Mouse (Mus musculus): Measurements from ENCODE around the gene Ccdc136. TPM values are rescaled to one million over a fixed set of nuclear protein-coding genes. Genes with fewer than 3 reads are reported as not detected.

The Ccdc136 gene
- polyA plus RNA-seq, 1 experiment from 2014 or later: 29.8 TPM

DNA sequence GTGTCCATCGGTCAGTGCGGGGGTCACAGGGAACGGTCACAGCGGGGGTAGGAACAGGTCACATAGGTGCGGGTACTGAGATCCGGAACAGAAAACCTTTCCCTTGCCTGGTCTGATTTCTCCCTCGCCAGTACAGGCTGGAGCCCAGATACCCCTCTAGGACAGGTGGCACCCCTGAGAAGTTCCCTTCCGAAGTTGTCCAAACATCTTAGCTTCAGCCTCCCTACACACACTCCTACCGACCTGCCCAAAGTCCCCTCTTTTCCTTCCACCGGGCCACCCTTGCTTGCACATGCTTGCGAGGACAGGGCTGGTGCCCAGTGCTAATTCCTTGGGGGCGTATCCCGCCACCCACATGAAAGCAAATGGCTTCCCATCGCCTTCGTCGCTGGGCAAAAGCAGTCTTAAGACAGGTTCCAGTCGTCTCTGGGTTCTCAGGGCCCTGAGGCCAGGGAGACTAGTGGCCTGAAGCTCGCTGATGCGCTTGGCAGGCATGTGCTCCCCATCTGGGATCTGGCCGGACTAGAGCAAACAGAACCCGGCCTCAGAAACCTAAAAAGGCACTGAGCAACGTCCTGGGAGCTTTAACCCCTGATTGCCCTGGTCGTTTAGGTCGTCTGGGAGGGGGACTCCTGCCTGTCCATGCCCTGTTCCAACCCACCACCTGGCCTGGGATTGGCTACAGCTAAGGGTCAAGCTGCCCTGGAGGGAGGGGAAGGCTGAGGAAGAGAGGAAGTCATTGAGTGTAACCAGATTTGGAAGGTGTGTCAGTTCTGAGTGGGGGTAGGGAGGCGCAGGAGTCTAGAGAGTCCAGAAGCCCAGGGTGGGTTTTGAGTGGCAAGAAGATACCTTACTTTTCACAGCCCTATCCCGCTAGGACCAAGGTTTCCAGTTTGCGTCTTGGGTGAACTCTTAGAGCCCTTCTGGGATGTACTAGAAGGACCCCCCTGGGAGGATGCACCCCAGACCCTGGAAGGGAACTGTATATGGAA is 38.0 kb downstream of the Ccdc136 start:
- Histone ChIP-seq H3K4me1 (peaks cover 65% of the 10 kb centered on the region), H3K4me3 (peak overlapping the region; percentile 66), H3K27ac (peak overlapping the region; percentile 87), H3K9me3 (replicated peaks) (no peaks in the 10 kb centered on the region), H3K36me3 (peaks cover 2% of the 10 kb centered on the region; the same call in 1 of the 2 replicates), H3K27me3 (ENCODE audit: low read depth, poor library complexity, severe bottlenecking) (peaks cover 49% of the 10 kb centered on the region)
- 2% methylated on average over 27 of the region's 27 CpGs for WGBS
- DNase-seq (ENCODE audit: low spot score): peak; percentile 74

DNA sequence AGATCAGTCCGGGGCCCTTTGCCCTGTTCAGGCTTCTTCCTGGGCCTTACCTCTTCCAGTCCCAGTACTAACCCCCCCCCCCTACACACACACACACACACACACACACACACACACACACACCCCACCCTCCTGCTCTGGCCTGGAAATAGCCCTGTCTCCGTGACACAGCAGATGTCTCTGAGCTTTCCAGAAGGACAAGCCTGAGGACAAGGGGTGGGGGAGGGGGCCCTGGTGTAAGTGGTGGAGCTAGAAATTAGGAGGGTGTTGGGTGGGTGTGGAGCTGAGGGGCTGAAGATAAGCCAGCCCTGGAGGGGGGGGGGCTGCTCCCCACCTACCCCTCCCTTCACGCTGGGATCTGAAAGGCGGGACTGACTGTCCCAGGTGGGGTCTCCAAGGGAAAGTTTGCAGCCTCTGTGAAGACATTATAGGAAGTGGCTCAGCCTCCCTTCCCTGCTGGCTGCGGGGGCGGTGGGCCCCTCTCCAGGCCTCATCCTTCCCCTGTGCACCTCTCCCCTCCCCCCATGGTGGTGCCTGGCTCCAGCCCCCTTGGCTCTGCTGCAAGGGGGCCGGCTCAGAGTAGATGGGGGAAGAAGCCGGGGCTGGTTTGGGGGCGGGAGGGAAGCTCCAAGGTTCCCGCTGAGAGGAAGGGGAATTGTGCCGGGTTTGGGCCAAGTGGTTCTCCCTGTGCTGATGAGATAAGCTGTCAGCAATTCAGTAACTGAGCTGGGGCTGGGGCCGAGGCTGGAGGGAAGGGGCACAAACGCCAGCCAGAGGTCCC is 39.0 kb downstream of the Ccdc136 start:
- H3K27me3 ChIP-seq (ENCODE audit: low read depth, poor library complexity, severe bottlenecking): peaks cover 49% of the 10 kb centered on the region
- H3K4me3 ChIP-seq: peak overlapping the region; percentile 66
- peaks cover 65% of the 10 kb centered on the region for H3K4me1 ChIP-seq
- no peaks in the 10 kb centered on the region for H3K9me3 ChIP-seq (replicated peaks)
- peaks cover 2% of the 10 kb centered on the region; the same call in 1 of the 2 replicates for H3K36me3 ChIP-seq
- peak; percentile 60 for DNase-seq (ENCODE audit: low spot score)
- WGBS: 1% methylated on average over 13 of the region's 13 CpGs
- peak overlapping the region; percentile 87 for H3K27ac ChIP-seq

DNA sequence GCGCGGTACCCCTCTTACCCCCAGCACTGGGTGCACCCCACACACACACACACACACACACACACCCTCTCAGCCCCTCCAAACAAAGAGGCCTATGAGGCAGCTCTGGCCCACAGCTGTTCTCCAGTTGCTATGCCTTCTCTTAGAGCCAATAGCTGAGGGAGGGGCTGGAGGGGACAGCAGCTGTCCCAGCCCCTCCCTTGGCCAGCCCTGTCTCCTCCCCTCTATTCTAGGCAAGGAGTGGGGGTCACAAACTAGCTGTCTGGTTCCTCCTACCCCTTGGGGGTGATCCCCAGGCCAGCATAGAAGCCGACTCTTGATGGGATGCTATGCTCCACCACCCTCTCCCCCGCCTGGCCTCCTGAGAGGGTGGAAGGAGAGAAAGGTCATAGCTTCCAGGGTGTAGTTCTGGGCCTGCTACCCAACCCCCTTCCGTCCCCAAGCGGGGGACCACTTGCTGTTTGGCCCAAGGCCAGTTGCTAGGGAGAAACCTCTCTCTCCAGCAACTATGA is 39.9 kb downstream of the Ccdc136 start:
- peaks cover 2% of the 10 kb centered on the region; the same call in 1 of the 2 replicates for H3K36me3 ChIP-seq
- peak overlapping the region; percentile 87 for H3K27ac ChIP-seq
- DNase-seq (ENCODE audit: low spot score): peak; percentile 53
- H3K9me3 ChIP-seq (replicated peaks): no peaks in the 10 kb centered on the region
- peaks cover 60% of the 10 kb centered on the region for H3K4me1 ChIP-seq
- WGBS: 6% methylated on average over 6 of the region's 6 CpGs
- peak overlapping the region; percentile 66 for H3K4me3 ChIP-seq
- H3K27me3 ChIP-seq (ENCODE audit: low read depth, poor library complexity, severe bottlenecking): peaks cover 41% of the 10 kb centered on the region

DNA sequence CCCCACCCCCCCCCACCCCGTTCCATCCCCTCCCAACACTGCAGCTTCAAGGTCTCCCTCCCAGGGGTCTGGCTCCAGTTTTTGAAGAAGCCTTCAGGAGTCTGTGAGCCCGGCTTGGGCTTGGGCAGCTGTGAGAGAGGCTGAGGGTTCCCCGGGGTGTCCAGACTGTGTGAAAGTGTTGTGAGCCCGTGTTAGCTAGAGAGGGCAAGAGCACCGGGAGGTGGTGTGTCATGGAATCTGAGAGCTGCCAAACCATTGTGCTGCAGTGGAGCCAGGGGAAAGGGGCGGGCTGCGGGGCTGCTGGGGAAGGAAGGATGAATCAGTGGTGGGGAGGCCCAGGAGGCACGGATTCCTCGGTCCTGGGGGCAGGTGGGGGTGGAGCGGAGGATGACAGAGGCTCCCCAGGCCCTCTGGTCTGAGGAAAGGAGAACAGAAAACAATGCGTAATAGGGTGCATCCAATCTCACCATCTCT is 40.4 kb downstream of the Ccdc136 start:
- 10% methylated on average over 11 of the region's 11 CpGs for WGBS
- Histone ChIP-seq H3K9me3 (replicated peaks) (no peaks in the 10 kb centered on the region), H3K27ac (peak overlapping the region; percentile 87), H3K27me3 (ENCODE audit: low read depth, poor library complexity, severe bottlenecking) (peaks cover 36% of the 10 kb centered on the region), H3K36me3 (peaks cover 6% of the 10 kb centered on the region; the same call in 1 of the 2 replicates), H3K4me3 (peak overlapping the region; percentile 66), H3K4me1 (peaks cover 55% of the 10 kb centered on the region)
- peak; percentile 42 for DNase-seq (ENCODE audit: low spot score)

DNA sequence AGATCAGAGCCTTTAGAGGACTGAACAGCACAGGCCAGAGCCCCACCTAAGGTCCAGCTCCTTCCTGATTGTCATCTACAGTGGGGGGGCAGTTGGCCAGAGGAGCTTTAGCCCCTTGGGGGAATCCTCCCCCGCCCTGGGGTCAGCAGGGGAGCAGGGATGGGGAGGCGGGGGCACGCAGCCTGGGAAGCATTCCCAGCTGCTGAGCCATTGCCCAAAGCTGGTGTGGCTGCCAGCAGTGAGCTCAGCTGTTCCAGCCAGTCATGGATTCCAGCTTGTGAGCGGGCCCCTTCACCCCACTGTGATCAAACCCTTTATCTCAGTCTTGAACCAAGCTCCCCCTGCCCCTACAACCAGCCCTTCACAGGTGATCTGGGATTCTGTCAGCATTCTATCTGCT is 43.1 kb downstream of the Ccdc136 start:
- peaks cover 20% of the 10 kb centered on the region; the same call in 1 of the 2 replicates for H3K36me3 ChIP-seq
- peaks cover 8% of the 10 kb centered on the region for H3K27me3 ChIP-seq (ENCODE audit: low read depth, poor library complexity, severe bottlenecking)
- no peak for DNase-seq (ENCODE audit: low spot score)
- H3K9me3 ChIP-seq (replicated peaks): no peaks in the 10 kb centered on the region
- H3K4me3 ChIP-seq: no peak overlapping the region
- 81% methylated on average over 4 of the region's 4 CpGs for WGBS
- no peak overlapping the region for H3K27ac ChIP-seq
- peaks cover 28% of the 10 kb centered on the region for H3K4me1 ChIP-seq

DNA sequence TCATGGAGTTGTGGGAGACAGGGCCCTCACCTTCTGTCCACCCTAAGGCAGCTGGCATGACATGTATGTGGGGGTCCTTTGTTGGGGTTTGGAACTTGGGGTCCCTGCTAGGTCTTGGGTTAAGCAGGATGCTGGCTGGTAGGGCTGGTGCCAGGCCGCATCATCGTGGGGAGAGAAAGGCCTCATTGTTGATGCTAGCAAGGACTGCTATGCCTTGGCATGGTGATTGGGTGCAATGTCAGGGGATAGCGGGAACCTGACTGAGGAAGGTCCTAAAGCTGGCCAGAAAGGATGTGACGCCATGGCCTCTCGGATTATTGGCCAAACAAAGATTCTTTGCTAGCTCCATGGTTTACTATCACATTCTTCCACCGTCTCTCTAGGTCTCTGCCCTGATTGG is 43.7 kb downstream of the Ccdc136 start:
- no peak for DNase-seq (ENCODE audit: low spot score)
- Histone ChIP-seq H3K9me3 (replicated peaks) (no peaks in the 10 kb centered on the region), H3K4me3 (no peak overlapping the region), H3K27ac (no peak overlapping the region), H3K4me1 (peaks cover 23% of the 10 kb centered on the region), H3K36me3 (peaks cover 23% of the 10 kb centered on the region; the same call in 1 of the 2 replicates), H3K27me3 (ENCODE audit: low read depth, poor library complexity, severe bottlenecking) (peaks cover 3% of the 10 kb centered on the region; the same call in 1 of the 2 replicates)
- WGBS: 95% methylated on average over 6 of the region's 6 CpGs

DNA sequence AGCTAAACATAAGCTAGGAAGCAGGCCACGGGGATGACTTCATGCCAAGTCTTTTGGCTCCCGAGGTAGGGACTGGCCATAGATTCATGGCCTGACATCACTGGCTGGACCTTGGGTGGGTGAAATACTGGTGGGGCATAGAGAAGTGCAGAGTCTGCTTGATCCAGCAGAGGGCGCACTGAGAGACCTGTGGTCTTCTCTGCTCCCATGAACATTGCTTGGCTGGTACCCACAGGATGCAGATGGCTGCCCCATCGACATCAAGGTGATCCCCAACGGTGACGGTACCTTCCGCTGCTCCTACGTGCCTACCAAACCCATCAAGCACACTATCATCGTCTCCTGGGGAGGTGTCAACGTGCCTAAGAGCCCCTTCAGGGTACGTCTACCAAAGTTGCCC is 48.7 kb downstream of the Ccdc136 start:
- DNase-seq (ENCODE audit: low spot score): peak; percentile 61
- no peaks in the 10 kb centered on the region for H3K4me1 ChIP-seq
- no peaks in the 10 kb centered on the region for H3K9me3 ChIP-seq (replicated peaks)
- no peak overlapping the region for H3K4me3 ChIP-seq
- no peak overlapping the region for H3K27ac ChIP-seq
- H3K27me3 ChIP-seq (ENCODE audit: low read depth, poor library complexity, severe bottlenecking): no peaks in the 10 kb centered on the region
- 71% methylated on average over 11 of the region's 11 CpGs for WGBS
- H3K36me3 ChIP-seq: peaks cover 68% of the 10 kb centered on the region

DNA sequence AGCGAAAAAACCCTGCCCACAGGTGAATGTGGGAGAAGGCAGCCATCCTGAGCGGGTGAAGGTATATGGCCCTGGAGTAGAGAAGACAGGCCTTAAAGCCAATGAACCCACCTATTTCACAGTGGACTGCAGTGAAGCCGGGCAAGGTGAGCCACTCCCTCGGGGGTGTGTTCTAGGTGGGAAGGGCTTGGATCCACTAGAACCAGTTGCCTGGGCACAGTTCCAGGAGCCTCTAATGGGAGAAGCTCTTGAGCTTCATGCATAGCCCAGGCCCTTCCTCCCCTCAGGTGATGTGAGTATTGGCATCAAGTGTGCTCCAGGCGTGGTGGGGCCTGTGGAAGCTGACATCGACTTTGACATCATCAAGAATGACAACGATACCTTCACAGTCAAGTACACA is 49.2 kb downstream of the Ccdc136 start:
- no peaks in the 10 kb centered on the region for H3K4me1 ChIP-seq
- no peak for DNase-seq (ENCODE audit: low spot score)
- H3K27me3 ChIP-seq (ENCODE audit: low read depth, poor library complexity, severe bottlenecking): no peaks in the 10 kb centered on the region
- no peak overlapping the region for H3K4me3 ChIP-seq
- H3K36me3 ChIP-seq: peaks cover 68% of the 10 kb centered on the region
- no peak overlapping the region for H3K27ac ChIP-seq
- H3K9me3 ChIP-seq (replicated peaks): no peaks in the 10 kb centered on the region
- WGBS: 91% methylated on average over 7 of the region's 7 CpGs

DNA sequence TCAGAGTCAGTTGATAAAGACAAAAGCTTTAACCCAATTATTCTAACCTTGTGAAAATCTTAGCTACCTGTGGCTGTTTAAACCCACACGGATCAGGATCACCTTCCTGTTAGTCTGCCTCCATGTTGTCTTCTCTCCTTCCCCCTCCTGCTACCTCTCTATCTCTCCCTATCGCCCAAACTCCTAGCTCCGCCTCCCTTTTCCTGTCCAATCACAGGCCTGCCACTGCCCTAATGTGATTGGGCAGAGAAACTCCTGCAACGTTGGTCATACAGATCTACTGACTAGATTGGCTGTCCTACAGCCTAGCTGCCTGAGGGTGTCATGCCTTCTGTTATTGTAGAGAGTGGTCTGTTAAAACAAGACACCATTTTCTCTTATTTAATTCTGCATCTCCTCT is 53.7 kb downstream of the Ccdc136 start:
- no peak overlapping the region for H3K4me3 ChIP-seq
- no peaks in the 10 kb centered on the region for H3K9me3 ChIP-seq (replicated peaks)
- 30% methylated on average over 4 of the region's 4 CpGs for WGBS
- no peaks in the 10 kb centered on the region for H3K4me1 ChIP-seq
- H3K27ac ChIP-seq: no peak overlapping the region
- DNase-seq (ENCODE audit: low spot score): no peak
- H3K36me3 ChIP-seq: peaks cover 82% of the 10 kb centered on the region
- no peaks in the 10 kb centered on the region for H3K27me3 ChIP-seq (ENCODE audit: low read depth, poor library complexity, severe bottlenecking)

DNA sequence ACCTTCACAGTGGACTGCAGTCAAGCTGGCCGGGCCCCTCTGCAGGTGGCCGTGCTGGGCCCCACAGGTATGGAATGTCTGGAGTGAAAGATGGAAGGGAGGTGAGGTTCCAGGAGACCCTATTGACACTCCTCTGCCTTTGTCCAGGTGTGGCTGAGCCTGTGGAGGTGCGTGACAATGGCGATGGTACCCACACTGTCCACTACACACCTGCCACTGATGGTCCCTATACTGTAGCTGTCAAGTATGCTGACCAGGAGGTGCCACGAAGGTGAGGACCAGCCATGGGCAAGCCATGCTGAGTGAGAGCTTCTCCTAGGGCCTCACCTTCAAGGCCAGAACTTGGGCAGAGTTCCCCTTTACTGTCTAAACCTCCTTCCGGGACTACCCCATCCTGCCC is 54.6 kb downstream of the Ccdc136 start:
- H3K9me3 ChIP-seq (replicated peaks): no peaks in the 10 kb centered on the region
- H3K27me3 ChIP-seq (ENCODE audit: low read depth, poor library complexity, severe bottlenecking): no peaks in the 10 kb centered on the region
- no peaks in the 10 kb centered on the region for H3K4me1 ChIP-seq
- no peak overlapping the region for H3K27ac ChIP-seq
- no peak overlapping the region for H3K4me3 ChIP-seq
- peaks cover 75% of the 10 kb centered on the region for H3K36me3 ChIP-seq
- 98% methylated on average over 6 of the region's 6 CpGs for whole genome bisulfite sequencing
- DNase-seq (ENCODE audit: low spot score): no peak

DNA sequence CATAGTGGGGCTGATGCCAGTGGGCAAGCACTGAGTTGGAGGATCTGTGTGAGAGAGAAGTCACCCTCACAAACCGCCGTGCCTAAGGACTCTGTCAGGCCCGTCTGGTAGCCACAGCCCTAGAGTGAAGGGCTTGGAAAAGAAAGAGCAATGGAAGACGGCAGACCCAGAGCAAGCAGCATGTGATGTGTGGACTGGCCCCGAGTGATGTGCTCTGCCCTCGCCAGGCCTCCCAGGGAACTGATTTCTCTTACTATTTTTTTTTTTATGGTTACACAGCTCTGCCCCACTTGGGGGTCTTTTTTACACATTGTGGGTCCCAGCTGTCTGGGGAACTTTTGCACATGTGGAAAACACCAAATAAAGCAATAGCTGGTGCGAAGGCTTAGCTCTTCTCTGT is 65.4 kb downstream of the Ccdc136 start:
- 68% methylated on average over 7 of the region's 7 CpGs for WGBS

DNA sequence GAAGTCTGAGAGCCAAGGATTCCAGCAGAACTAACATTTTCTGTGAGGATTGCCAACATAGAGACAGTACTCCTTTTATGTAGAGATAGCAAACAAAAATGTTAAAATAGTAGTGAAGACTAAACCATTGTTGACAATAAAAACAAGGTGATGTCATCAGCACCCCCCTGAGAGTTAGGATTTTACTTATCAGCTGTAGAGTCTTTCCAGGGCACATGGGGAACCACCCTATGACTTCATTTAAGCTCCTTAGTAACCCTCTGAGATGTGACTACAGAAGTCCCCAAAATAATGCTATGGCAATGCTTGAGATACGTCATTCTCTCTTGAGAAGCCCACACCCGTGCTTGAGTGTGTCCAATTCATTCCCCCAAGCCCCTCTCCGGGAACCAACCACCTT is 67.3 kb downstream of the Ccdc136 start:
- H3K36me3 ChIP-seq: peaks cover 16% of the 10 kb centered on the region; the same call in 1 of the 2 replicates
- no peaks in the 10 kb centered on the region for H3K9me3 ChIP-seq (replicated peaks)
- WGBS: 83% methylated on average over 3 of the region's 3 CpGs
- no peak overlapping the region for H3K27ac ChIP-seq
- no peak for DNase-seq (ENCODE audit: low spot score)
- peaks cover 5% of the 10 kb centered on the region for H3K4me1 ChIP-seq
- no peak overlapping the region for H3K4me3 ChIP-seq
- no peaks in the 10 kb centered on the region for H3K27me3 ChIP-seq (ENCODE audit: low read depth, poor library complexity, severe bottlenecking)

More for the DNA sequence above, 65.4 kb downstream of the Ccdc136 start:
- DNase-seq (ENCODE audit: low spot score): no peak
- H3K27me3 ChIP-seq (ENCODE audit: low read depth, poor library complexity, severe bottlenecking): no peaks in the 10 kb centered on the region
- peaks cover 30% of the 10 kb centered on the region; the same call in 1 of the 2 replicates for H3K36me3 ChIP-seq
- no peak overlapping the region for H3K4me3 ChIP-seq
- H3K4me1 ChIP-seq: no peaks in the 10 kb centered on the region
- no peak overlapping the region for H3K27ac ChIP-seq
- H3K9me3 ChIP-seq (replicated peaks): no peaks in the 10 kb centered on the region
